Mouse (Mus musculus) spleen, adult 12 weeks (tissue): ENCODE data around the gene Micall1.

Experiments
- DNase-seq: peaks from one replicate; pipeline ENCODE4 v3.0.0; 2022; ENCODE audit warnings: low spot score

Gene Micall1

GRCm38 (mm10) chr15:79108421-79109320, at the start of gene Micall1:
Gene Micall1, plus strand, starts transcription at chr15:79108898.
- DNase-seq, result peak; percentile 39

GRCm38 (mm10) chr15:79060887-79061565, 47.7 kb upstream of the Micall1 start:
- no peak for DNase-seq

- DNase-seq, result peak; percentile 93
Observed at GRCm38 (mm10) chr15:79062376-79063159, 46.1 kb upstream of the Micall1 start, which contains the start of gene Ankrd54. Gene Ankrd54, minus strand, starts transcription at chr15:79062893.

- no peak for DNase-seq
Observed at GRCm38 (mm10) chr15:79063160-79063740, 45.4 kb upstream of the Micall1 start.

- no peak for DNase-seq
Observed at GRCm38 (mm10) chr15:79065086-79065770, 43.5 kb upstream of the Micall1 start.

- no peak for DNase-seq
Observed at GRCm38 (mm10) chr15:79066276-79066675, 42.4 kb upstream of the Micall1 start.

- DNase-seq, result no peak
Observed at GRCm38 (mm10) chr15:79067631-79068030, 41.1 kb upstream of the Micall1 start.

- DNase-seq, result no peak
Observed at GRCm38 (mm10) chr15:79068416-79068815, 40.3 kb upstream of the Micall1 start.

- peak; percentile 28 for DNase-seq
Observed at GRCm38 (mm10) chr15:79071117-79072039, 37.3 kb upstream of the Micall1 start.

- no peak for DNase-seq
Observed at GRCm38 (mm10) chr15:79073752-79074151, 34.9 kb upstream of the Micall1 start.

- DNase-seq, result no peak
Observed at GRCm38 (mm10) chr15:79074446-79074845, 34.3 kb upstream of the Micall1 start.

- DNase-seq, result peak; percentile 75
Observed at GRCm38 (mm10) chr15:79074913-79075532, 33.7 kb upstream of the Micall1 start, which contains the start of gene Eif3l. Gene Eif3l, plus strand, starts transcription at chr15:79075179.

GRCm38 (mm10) chr15:79075658-79076365, 32.9 kb upstream of the Micall1 start:
- no peak for DNase-seq

- no peak for DNase-seq
Observed at GRCm38 (mm10) chr15:79079567-79079966, 29.1 kb upstream of the Micall1 start.

- no peak for DNase-seq
Observed at GRCm38 (mm10) chr15:79092284-79092683, 16.4 kb upstream of the Micall1 start.

GRCm38 (mm10) chr15:79093083-79093839, 15.4 kb upstream of the Micall1 start:
- DNase-seq, result no peak

- no peak for DNase-seq
Observed at GRCm38 (mm10) chr15:79095483-79095882, 13.2 kb upstream of the Micall1 start.

GRCm38 (mm10) chr15:79096556-79096955, 12.1 kb upstream of the Micall1 start:
- DNase-seq, result no peak
